Mouse (Mus musculus): ENCODE data around the gene Satb2. TPM values are rescaled to one million over a fixed set of nuclear protein-coding genes. Genes with fewer than 3 reads are reported as not detected.

Satb2 gene
- polyA plus RNA-seq, 1 experiment from 2014 or later: 1.1 TPM

GRCm38 (mm10) chr1:56980631-56981275 is 2.3 kb upstream of the Satb2 start:
- peak; percentile 66 for DNase-seq (ENCODE audit: low spot score)
- H3K27ac ChIP-seq: no peak overlapping the region
- no peaks in the 10 kb centered on the region for H3K9me3 ChIP-seq (replicated peaks)
- H3K4me3 ChIP-seq: peak overlapping the region; percentile 29; the same call in 1 of the 2 replicates
- peaks cover 98% of the 10 kb centered on the region for H3K27me3 ChIP-seq (ENCODE audit: low read depth, poor library complexity, severe bottlenecking)
- H3K36me3 ChIP-seq: no peaks in the 10 kb centered on the region
- peaks cover 61% of the 10 kb centered on the region for H3K4me1 ChIP-seq
- under 1% methylated on average over 27 of the region's 27 CpGs for WGBS

GRCm38 (mm10) chr1:56979531-56980395 is 1.3 kb upstream of the Satb2 start:
- DNase-seq (ENCODE audit: low spot score): peak; percentile 50
- H3K27ac ChIP-seq: no peak overlapping the region
- H3K36me3 ChIP-seq: no peaks in the 10 kb centered on the region
- H3K27me3 ChIP-seq (ENCODE audit: low read depth, poor library complexity, severe bottlenecking): peaks cover 96% of the 10 kb centered on the region
- H3K4me3 ChIP-seq: no peak overlapping the region
- peaks cover 64% of the 10 kb centered on the region for H3K4me1 ChIP-seq
- 2% methylated on average over 7 of the region's 7 CpGs for WGBS
- no peaks in the 10 kb centered on the region for H3K9me3 ChIP-seq (replicated peaks)

- peak overlapping the region; percentile 39 for H3K4me3 ChIP-seq
- H3K4me1 ChIP-seq: peaks cover 48% of the 10 kb centered on the region
- H3K9me3 ChIP-seq (replicated peaks): no peaks in the 10 kb centered on the region
- no peak overlapping the region for H3K27ac ChIP-seq
- WGBS: under 1% methylated on average over 45 of the region's 45 CpGs
- no peaks in the 10 kb centered on the region for H3K36me3 ChIP-seq
- peaks cover 72% of the 10 kb centered on the region for H3K27me3 ChIP-seq (ENCODE audit: low read depth, poor library complexity, severe bottlenecking)
- DNase-seq (ENCODE audit: low spot score): peak; percentile 87
Measured at GRCm38 (mm10) chr1:56977201-56978100, 999 bp downstream of the Satb2 start.

GRCm38 (mm10) chr1:56976825-56977104 is 1.7 kb downstream of the Satb2 start:
- WGBS: under 1% methylated on average over 11 of the region's 11 CpGs

GRCm38 (mm10) chr1:56976044-56976824 is 2.2 kb downstream of the Satb2 start:
- peak; percentile 53 for DNase-seq (ENCODE audit: low spot score)
- no peaks in the 10 kb centered on the region for H3K36me3 ChIP-seq
- no peak overlapping the region for H3K27ac ChIP-seq
- peaks cover 52% of the 10 kb centered on the region for H3K4me1 ChIP-seq
- peak overlapping the region; percentile 39; the same call in 1 of the 2 replicates for H3K4me3 ChIP-seq
- WGBS: 1% methylated on average over 25 of the region's 25 CpGs
- H3K27me3 ChIP-seq (ENCODE audit: low read depth, poor library complexity, severe bottlenecking): peaks cover 68% of the 10 kb centered on the region
- H3K9me3 ChIP-seq (replicated peaks): no peaks in the 10 kb centered on the region

More at GRCm38 (mm10) chr1:56976825-56977104, 1.7 kb downstream of the Satb2 start:
- Histone ChIP-seq H3K27me3 (ENCODE audit: low read depth, poor library complexity, severe bottlenecking) (peaks cover 68% of the 10 kb centered on the region), H3K36me3 (no peaks in the 10 kb centered on the region), H3K27ac (no peak overlapping the region), H3K4me3 (peak overlapping the region; percentile 39), H3K4me1 (peaks cover 47% of the 10 kb centered on the region), H3K9me3 (replicated peaks) (no peaks in the 10 kb centered on the region)
- DNase-seq (ENCODE audit: low spot score): no peak

- Histone ChIP-seq H3K9me3 (replicated peaks) (no peaks in the 10 kb centered on the region), H3K27me3 (ENCODE audit: low read depth, poor library complexity, severe bottlenecking) (peaks cover 68% of the 10 kb centered on the region)
- DNase-seq (ENCODE audit: low spot score): peak; percentile 56
Measured at GRCm38 (mm10) chr1:56975546-56975945, 2.9 kb downstream of the Satb2 start.

GRCm38 (mm10) chr1:56974187-56974586 is 4.3 kb downstream of the Satb2 start:
- Histone ChIP-seq H3K4me1 (peaks cover 63% of the 10 kb centered on the region), H3K27me3 (ENCODE audit: low read depth, poor library complexity, severe bottlenecking) (peaks cover 68% of the 10 kb centered on the region), H3K36me3 (no peaks in the 10 kb centered on the region), H3K9me3 (replicated peaks) (no peaks in the 10 kb centered on the region), H3K4me3 (no peak overlapping the region), H3K27ac (no peak overlapping the region)
- DNase-seq (ENCODE audit: low spot score): no peak
- 5% methylated on average over 14 of the region's 14 CpGs for WGBS

More at GRCm38 (mm10) chr1:56975546-56975945, 2.9 kb downstream of the Satb2 start:
- WGBS: 1% methylated on average over 12 of the region's 12 CpGs
- no peaks in the 10 kb centered on the region for H3K36me3 ChIP-seq
- H3K4me3 ChIP-seq: 0 out of 2 replicates have a peak overlapping the region, but pooled peaks have one; percentile 13
- H3K4me1 ChIP-seq: peaks cover 53% of the 10 kb centered on the region
- no peak overlapping the region for H3K27ac ChIP-seq

- Histone ChIP-seq H3K27ac (peak overlapping the region; percentile 95), H3K9me3 (replicated peaks) (no peaks in the 10 kb centered on the region), H3K27me3 (ENCODE audit: low read depth, poor library complexity, severe bottlenecking) (peaks cover 70% of the 10 kb centered on the region), H3K36me3 (no peaks in the 10 kb centered on the region), H3K4me1 (peaks cover 66% of the 10 kb centered on the region), H3K4me3 (peak overlapping the region; percentile 81)
- DNase-seq (ENCODE audit: low spot score): no peak
- WGBS: under 1% methylated on average over 16 of the region's 16 CpGs
Measured at GRCm38 (mm10) chr1:56973593-56973950, 4.9 kb downstream of the Satb2 start.

GRCm38 (mm10) chr1:56972950-56973592 is 5.4 kb downstream of the Satb2 start:
- H3K4me1 ChIP-seq: peaks cover 63% of the 10 kb centered on the region
- H3K27ac ChIP-seq: peak overlapping the region; percentile 95
- under 1% methylated on average over 47 of the region's 47 CpGs for WGBS
- H3K4me3 ChIP-seq: peak overlapping the region; percentile 81
- peaks cover 70% of the 10 kb centered on the region for H3K27me3 ChIP-seq (ENCODE audit: low read depth, poor library complexity, severe bottlenecking)
- H3K9me3 ChIP-seq (replicated peaks): no peaks in the 10 kb centered on the region
- no peaks in the 10 kb centered on the region for H3K36me3 ChIP-seq
- peak; percentile 96 for DNase-seq (ENCODE audit: low spot score)

GRCm38 (mm10) chr1:56972251-56972949 is 6.0 kb downstream of the Satb2 start:
- Histone ChIP-seq H3K36me3 (no peaks in the 10 kb centered on the region), H3K4me3 (peak overlapping the region; percentile 81), H3K27ac (peak overlapping the region; percentile 95), H3K9me3 (replicated peaks) (no peaks in the 10 kb centered on the region), H3K27me3 (ENCODE audit: low read depth, poor library complexity, severe bottlenecking) (peaks cover 70% of the 10 kb centered on the region), H3K4me1 (peaks cover 56% of the 10 kb centered on the region)
- DNase-seq (ENCODE audit: low spot score): peak; percentile 79
- under 1% methylated on average over 83 of the region's 83 CpGs for WGBS

- peaks cover 68% of the 10 kb centered on the region for H3K27me3 ChIP-seq (ENCODE audit: low read depth, poor library complexity, severe bottlenecking)
- DNase-seq (ENCODE audit: low spot score): no peak
- 1% methylated on average over 23 of the region's 23 CpGs for WGBS
- peak overlapping the region; percentile 95 for H3K27ac ChIP-seq
- no peaks in the 10 kb centered on the region for H3K9me3 ChIP-seq (replicated peaks)
- peaks cover 52% of the 10 kb centered on the region for H3K4me1 ChIP-seq
- peak overlapping the region; percentile 81 for H3K4me3 ChIP-seq
- no peaks in the 10 kb centered on the region for H3K36me3 ChIP-seq
Measured at GRCm38 (mm10) chr1:56971942-56972250, 6.6 kb downstream of the Satb2 start.
